Mouse (Mus musculus) hindlimb bud, embryonic 11.5 days (tissue): Measurements from ENCODE around the gene Brd2.
"Not testable (repeated sequence)": the region's sequence is repeated elsewhere in the genome, so short reads cannot be mapped to it uniquely, and the experiment has no call there.

Source experiments
- DNase-seq: peaks from one replicate; pipeline ENCODE4 v3.0.0-alpha.2; 2012; ENCODE audit warnings: low read depth, low spot score; ENCODE audit errors: extremely low spot score

Brd2 gene

GRCm38 (mm10) chr17:34122188-34122984 is at the start of gene Brd2:
TSS of gene Brd2 (minus strand) at chr17:34122634.
- no peak for DNase-seq

- peak; percentile 44 for DNase-seq
Observed at GRCm38 (mm10) chr17:34170877-34171498, 48.6 kb upstream of the Brd2 start.

- no peak for DNase-seq
Observed at GRCm38 (mm10) chr17:34170487-34170876, 48.0 kb upstream of the Brd2 start.

- DNase-seq = no peak
Observed at GRCm38 (mm10) chr17:34169279-34169678, 46.8 kb upstream of the Brd2 start.

GRCm38 (mm10) chr17:34165033-34165730 is 42.7 kb upstream of the Brd2 start:
- no peak for DNase-seq

GRCm38 (mm10) chr17:34164202-34164895 is 41.9 kb upstream of the Brd2 start:
- DNase-seq = no peak

GRCm38 (mm10) chr17:34155534-34155933 is 33.1 kb upstream of the Brd2 start:
- DNase-seq = no peak

- DNase-seq = no peak
Observed at GRCm38 (mm10) chr17:34152923-34153322, 30.5 kb upstream of the Brd2 start, which contains the start of gene H2-DMb1. TSS of gene H2-DMb1 (plus strand) at chr17:34153072.

GRCm38 (mm10) chr17:34144960-34145371 is 22.5 kb upstream of the Brd2 start:
- no peak for DNase-seq

- not testable (repeated sequence) for DNase-seq
Observed at GRCm38 (mm10) chr17:34144221-34144620, 21.8 kb upstream of the Brd2 start.

- DNase-seq = no peak
Observed at GRCm38 (mm10) chr17:34143461-34143860, 21.0 kb upstream of the Brd2 start.

- DNase-seq = no peak
Observed at GRCm38 (mm10) chr17:34143033-34143432, 20.6 kb upstream of the Brd2 start, which contains the start of gene H2-DMb2. TSS of gene H2-DMb2 (plus strand) at chr17:34143307.

GRCm38 (mm10) chr17:34142456-34143010 is 20.1 kb upstream of the Brd2 start:
- no peak for DNase-seq

GRCm38 (mm10) chr17:34141448-34141847 is 19.0 kb upstream of the Brd2 start:
- no peak for DNase-seq

- no peak for DNase-seq
Observed at GRCm38 (mm10) chr17:34140240-34140639, 17.8 kb upstream of the Brd2 start.

- no peak for DNase-seq
Observed at GRCm38 (mm10) chr17:34139416-34139815, 17.0 kb upstream of the Brd2 start.

GRCm38 (mm10) chr17:34138655-34139054 is 16.2 kb upstream of the Brd2 start:
- no peak for DNase-seq

- DNase-seq = no peak
Observed at GRCm38 (mm10) chr17:34137601-34138000, 15.2 kb upstream of the Brd2 start.

GRCm38 (mm10) chr17:34135297-34136224 is 13.1 kb upstream of the Brd2 start:
- peak; percentile 100 for DNase-seq

GRCm38 (mm10) chr17:34134451-34134850 is 12.0 kb upstream of the Brd2 start:
- DNase-seq = no peak
